Mouse (Mus musculus) MEL (cell line): Measurements from ENCODE around the gene Cyp21a1.
"Not testable (repeated sequence)": the region's sequence is repeated elsewhere in the genome, so short reads cannot be mapped to it uniquely, and the experiment has no call there.

ENCODE experiments used
- CTCF ChIP-seq, 3 experiments: IDR thresholded peaks in 2 of 3; conservative IDR thresholded peaks in 1 of 3; 2 replicates each; pipeline ENCODE4 v1.5.1; 2011 to 2012; ENCODE audit warnings: low read length in 3 of 3, low read depth in 2 of 3, mild to moderate bottlenecking in 2 of 3, improper control_type of control experiment in 1 of 3, inconsistent platforms in 1 of 3, mixed read lengths in 1 of 3, moderate library complexity in 1 of 3; ENCODE audit not compliant: control insufficient read depth in 1 of 3, insufficient read depth in 1 of 3, poor library complexity in 1 of 3, severe bottlenecking in 1 of 3
- JUND ChIP-seq: IDR thresholded peaks from 2 replicates; pipeline ENCODE4 v1.6.1; 2011; ENCODE audit warnings: low read depth, mild to moderate bottlenecking, improper control_type of control experiment, low read length

GRCm38 (mm10) chr17:34802756-34803155, 1.6 kb downstream of the Cyp21a1 start:
- TF ChIP-seq CTCF (IDR thresholded peaks at IDR 0.05 in 2 of 3, conservative IDR thresholded peaks at IDR 0.05 in 1 of 3; ENCODE audit: control insufficient read depth in 1 of 3, insufficient read depth in 1 of 3, low read depth in 2 of 3, low read length in 3 of 3, poor library complexity in 1 of 3, severe bottlenecking in 1 of 3); JUND: not testable (repeated sequence)
